Mouse (Mus musculus) layer of hippocampus, postnatal 25 days (tissue): Measurements from ENCODE around the gene Cdk4. TPM values are rescaled to one million over a fixed set of nuclear protein-coding genes. Genes with fewer than 3 reads are reported as not detected.
A peak's percentile ranks its signal among the peaks of the same experiment; 100 is the strongest.
"Not testable (repeated sequence)": the region's sequence is repeated elsewhere in the genome, so short reads cannot be mapped to it uniquely, and the experiment has no call there.

Source experiments
- DNase-seq, 2 experiments: peaks; one replicate each; pipeline ENCODE4 v3.0.0; 2022; ENCODE audit warnings: mixed read lengths in 2 of 2, low spot score in 1 of 2; ENCODE audit errors: extremely low spot score in 1 of 2
- total RNA-seq, 2 experiments: library from RNA; stranded (reverse); gene quantifications; 2 replicates each; pipeline ENCODE4 v1.2.3; 2021

The Cdk4 gene
- total RNA-seq, 2 experiments from 2014 or later = 104 to 110 TPM

DNA sequence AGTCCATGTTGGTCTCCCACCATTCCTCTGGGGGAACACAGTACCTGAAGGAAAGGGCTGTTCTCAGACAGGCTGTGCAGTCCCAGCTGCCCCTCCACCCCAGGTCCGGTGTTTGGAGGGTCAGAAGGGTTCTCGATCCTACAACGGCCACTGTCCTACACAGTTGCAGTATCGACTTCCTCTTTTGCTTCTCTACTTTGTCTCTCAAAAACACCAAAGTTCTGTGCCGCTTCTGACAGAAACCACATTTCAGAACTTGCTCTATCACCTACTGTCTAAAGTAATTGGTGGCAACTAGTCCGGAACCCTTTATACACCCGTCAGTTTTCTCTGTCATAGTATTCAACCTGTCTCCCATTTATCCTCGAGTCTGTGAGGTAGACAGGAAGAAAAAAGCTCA is 7.9 kb upstream of the Cdk4 start:
- no peak for DNase-seq

DNA sequence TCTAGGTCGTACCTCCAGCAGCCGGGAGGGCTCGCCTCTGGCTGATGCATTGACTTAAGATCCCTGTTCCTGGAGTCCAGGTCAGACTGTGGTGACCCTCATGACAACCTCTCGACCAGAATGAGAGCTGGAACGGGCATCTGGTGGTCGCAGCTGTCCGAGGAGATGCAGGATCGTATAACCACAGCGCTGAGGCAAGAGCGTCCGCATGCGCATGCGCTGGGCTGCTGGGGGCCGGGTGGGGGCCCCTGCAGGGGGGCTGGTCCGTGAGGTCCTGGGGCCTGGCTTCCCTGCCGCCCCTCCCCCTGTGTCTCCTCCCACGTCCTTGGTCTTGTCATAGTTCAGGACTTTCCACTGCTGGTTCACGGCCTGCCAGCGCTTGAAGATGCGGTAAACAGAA is 6.8 kb upstream of the Cdk4 start:
- DNase-seq = no peak

DNA sequence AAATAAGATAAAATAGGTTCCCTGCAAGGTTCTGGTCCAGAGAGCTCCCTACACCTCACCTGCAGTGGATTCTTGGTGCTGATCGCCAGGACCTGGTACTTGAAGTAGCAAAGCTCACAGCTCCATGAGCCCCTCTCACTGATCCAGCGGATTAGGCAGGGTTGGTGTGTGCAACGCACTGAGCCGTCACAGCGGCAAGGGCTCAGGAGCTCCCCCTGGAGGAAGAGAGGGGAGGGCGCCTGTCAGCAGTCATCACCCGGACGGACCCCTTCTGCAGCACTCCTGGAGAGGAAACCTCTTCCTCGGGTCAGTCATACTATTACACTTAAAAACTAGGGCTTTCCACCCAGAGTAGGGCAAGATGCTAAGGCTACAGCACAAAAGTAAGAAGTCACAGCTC is 5.2 kb upstream of the Cdk4 start:
- DNase-seq = peak; percentile 69 to 81

DNA sequence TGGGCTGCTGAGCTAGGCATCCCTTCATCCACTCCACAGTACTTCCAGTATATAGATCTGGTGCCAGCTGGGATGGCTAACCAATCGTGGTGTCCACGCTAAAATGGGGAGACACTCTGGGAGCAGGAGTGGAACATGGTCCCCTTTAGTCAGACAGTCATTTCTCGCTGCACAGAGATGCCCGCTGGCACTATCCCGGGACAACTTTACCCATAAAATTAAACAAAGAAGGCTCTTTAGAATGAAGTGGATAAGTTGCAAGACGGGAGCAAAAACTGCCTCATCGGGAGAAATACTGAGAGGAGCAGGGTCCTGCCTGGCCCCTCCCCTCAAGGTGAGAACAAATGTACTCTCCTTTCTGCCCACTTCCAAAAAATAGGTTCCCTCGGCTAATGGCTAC is 4.6 kb upstream of the Cdk4 start:
- no peak for DNase-seq

DNA sequence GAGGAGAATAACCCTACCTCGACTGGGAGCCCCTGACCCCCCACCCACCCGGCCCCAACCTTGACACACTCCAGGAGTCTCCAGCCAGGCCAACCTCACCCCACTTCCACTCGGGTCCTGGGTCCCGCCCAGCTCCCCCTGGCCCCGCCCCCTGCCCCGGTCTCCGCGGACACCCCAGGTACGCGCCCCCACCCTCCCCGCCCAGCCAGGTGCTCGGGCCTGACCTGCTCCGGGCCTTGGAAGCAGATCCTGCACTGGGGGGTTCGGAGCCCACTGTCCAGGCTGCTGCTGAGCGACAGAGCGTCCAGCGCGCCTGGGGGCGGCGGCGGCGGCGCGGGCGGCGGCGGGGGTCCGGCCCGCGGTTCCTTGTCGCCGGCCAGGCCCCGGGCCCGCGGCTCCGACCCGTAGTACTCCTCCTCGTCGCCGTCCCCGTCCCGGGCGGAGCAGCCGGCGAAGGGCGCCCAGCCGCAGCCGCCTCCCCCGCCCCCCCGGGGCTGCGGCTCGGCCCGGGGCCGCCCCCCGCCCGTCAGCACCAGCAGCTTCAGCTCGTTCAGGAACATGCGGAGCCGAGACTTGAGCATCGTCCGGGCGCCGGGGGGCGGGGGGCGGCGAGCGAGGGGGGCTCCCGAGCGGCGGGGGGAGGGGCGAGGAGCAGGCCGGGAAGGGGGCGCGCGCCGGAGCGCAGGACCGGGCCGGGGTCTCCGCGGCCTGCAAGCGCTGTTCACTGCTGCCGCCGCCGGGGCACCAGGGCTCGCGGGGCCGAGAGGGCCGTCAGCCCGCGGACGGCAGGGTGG is 4.0 kb upstream of the Cdk4 start:
- peak in 1 of 2 experiments; percentile 35 for DNase-seq

DNA sequence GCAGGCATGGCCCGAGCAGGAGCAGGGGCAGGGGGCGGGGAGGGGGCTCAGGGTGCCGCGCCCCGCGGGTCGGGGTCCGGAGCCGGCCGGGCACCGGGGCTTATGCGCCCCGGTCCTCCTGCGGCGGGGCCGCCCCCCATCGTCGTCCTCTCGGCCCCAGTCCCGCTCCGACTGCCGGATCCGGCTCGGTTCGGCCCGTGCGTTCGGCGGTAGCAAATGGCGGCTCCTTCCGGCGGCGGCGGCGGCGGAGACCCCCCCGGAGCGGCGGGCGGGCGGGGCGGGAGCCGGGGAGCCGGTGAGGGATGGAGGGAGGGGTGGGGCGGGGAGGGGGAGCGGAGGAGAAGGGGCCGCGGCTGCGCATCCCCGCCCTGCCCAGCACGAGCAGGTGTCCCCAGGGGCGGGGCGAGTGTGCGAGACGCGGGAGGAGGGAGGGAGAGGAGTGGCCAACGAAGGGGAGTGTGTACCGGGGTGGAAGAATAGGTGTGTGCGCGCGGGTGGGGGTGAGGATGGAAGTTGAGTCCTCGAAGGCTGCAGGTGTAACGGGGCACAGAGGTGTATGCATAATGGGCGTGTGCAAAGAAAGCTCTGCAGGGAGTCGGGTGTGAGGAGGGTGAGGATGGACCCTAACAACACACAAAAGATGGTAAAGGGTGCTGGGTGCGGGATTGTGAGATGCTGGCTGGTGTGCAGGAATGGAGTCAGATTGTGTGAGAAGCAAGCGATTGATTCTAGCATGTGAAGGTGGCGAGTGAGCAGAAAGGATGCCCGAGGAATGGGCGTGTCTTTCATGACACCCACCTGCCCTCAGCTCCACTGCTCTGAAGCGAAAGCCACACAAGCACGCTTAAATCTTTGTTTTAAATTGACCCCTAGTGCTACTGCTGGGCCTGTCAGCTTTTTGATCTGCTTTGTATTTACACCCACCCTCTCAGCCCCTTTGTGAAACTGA is 3.1 kb upstream of the Cdk4 start, which contains the start of gene March9:
March9 (minus strand) TSS at position 217 of the 949 bp plus-strand sequence.
- peak; percentile 63 to 64 for DNase-seq

DNA sequence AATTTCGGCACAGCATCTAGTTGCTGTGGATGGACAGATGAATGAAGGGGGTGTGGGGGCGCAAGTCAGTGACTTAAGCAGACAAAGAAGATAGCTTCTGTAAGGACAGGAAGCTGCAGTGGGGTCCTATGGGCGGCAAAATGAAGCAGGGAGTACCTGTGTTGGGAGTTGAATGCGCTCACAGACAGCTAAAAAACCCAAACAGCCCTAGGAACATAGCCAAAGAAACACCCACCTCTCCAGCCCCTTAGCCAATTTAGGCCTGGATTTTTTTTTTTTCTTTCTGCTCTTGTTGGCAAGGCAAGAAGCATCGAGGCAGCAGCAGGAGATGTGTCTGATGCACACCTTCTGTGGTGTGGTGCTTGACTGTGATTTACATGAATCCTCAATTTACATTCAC is 2.2 kb upstream of the Cdk4 start:
- DNase-seq = no peak

DNA sequence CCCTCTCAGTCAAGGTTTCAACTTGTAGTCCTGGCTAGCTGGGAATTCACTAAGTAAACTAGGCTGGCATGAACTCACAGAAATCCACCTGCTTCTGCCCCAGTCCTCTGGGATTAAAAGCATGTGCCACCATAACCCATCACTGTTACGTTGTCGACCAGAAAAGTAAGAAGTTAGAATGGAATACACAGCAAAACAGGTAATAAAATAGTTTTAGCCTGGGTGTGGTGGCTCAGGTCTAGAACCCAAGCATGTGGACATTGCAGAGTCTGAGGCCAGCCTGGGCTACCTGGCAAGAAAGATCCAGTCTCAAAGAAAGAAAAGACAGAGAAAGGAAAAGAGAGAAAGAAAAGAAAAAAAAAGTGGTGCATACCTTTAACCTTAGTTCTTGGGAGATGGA is 1.8 kb upstream of the Cdk4 start:
- DNase-seq = no peak

DNA sequence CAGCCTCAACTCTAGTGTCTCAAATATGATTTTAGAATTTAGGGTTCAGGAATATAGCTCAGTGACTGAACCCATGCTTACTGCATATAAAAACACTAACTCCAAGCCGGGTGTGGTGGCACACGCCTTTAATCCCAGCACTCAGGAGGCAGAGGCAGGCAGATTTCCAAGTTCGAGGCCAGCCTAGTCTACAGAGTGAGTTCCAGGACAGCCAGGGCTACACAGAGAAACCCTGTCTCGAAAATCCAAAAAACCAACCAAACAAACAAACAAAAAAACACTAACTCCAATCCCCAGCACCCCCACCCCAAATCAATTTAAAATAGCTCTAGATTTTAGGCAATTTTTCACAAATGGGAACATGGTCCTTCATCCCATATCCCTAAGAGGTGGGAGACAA is 1.2 kb upstream of the Cdk4 start:
- not testable (repeated sequence) for DNase-seq

DNA sequence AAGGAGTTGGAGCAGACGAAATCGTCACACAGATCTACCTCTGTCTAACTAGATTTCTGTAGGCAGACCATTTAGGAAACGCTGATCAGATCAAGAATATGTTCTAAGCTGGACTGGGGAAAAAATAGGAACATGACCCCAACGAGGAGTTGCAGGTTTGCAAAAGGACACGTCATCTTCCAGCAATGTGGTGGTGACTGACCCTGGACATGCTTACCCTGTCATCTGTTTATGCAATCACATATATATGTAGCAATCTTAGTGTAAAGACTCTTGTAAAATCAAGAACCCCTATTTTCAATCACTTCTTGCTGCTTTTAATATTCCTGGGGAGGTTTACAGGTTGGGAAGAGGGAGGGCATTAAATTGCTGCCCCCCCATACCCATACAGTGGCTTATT is 831 bp upstream of the Cdk4 start:
- no peak for DNase-seq

DNA sequence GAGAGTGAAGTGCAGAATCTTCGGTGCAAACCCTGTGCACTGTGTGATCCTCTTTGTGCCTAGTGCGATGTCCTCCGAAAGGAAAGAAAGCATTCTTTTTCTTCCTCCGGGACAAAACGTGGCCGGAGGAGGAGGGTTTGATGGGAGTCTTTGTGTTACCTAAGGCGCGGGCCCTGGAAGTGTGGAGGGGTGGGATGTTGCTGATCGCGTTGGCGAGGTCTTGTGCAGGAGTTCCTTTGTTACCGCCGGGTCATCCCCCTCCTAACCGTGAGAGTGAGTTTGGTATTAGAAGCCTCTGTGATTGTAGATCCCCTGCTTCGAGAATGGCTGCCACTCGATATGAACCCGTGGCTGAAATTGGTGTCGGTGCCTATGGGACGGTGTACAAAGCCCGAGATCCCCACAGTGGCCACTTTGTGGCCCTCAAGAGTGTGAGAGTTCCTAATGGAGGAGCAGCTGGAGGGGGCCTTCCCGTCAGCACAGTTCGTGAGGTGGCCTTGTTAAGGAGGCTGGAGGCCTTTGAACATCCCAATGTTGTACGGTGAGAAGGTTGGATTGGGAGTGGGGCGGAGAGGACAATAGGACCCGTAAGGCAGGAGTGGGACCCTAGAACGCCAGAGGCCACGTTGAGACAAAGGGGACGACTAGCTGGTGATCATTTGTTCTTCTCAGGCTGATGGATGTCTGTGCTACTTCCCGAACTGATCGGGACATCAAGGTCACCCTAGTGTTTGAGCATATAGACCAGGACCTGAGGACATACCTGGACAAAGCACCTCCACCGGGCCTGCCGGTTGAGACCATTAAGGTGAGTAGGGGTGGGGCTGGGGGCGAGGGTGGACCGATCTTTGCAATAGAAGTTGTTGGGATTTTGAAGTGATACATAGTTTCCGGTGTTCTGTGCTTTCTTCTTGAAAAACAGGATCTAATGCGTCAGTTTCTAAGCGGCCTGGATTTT is 858 bp downstream of the Cdk4 start:
- DNase-seq = no peak

DNA sequence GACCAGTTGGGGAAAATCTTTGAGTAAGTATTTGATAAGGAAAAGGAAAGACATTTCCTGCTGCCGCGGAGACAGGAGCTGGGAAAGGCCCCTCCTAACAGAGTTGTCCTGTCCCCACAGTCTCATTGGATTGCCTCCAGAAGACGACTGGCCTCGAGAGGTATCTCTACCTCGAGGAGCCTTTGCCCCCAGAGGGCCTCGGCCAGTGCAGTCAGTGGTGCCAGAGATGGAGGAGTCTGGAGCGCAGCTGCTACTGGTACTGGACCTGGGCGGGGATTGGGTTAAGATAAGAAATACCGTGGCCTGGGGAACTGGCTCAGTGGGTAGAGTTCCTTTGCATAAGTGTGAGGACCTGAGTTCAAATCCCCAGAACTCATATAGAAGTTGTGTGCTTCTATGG is 2.6 kb downstream of the Cdk4 start:
- DNase-seq = no peak

DNA sequence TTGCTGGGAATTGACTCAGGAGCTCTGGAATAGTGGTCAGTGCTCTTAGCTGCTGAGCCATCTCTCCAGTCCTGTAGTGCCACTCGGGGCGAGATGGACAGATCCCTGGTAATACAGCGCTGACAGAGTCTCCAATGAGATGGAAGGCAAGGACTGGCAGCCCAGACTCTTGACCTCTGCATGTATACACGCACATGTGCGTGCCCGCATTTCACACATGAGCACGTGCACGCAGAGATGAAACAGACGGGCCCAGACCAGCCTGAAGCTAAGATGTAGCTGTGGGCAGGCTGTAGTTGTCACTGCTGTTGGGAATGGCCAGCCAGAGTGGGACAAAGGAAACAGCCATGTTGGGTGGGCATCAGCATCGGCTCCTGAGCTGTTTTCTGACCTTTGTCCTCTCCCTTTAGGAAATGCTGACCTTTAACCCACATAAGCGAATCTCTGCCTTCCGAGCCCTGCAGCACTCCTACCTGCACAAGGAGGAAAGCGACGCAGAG is 3.2 kb downstream of the Cdk4 start:
- DNase-seq = no peak

DNA sequence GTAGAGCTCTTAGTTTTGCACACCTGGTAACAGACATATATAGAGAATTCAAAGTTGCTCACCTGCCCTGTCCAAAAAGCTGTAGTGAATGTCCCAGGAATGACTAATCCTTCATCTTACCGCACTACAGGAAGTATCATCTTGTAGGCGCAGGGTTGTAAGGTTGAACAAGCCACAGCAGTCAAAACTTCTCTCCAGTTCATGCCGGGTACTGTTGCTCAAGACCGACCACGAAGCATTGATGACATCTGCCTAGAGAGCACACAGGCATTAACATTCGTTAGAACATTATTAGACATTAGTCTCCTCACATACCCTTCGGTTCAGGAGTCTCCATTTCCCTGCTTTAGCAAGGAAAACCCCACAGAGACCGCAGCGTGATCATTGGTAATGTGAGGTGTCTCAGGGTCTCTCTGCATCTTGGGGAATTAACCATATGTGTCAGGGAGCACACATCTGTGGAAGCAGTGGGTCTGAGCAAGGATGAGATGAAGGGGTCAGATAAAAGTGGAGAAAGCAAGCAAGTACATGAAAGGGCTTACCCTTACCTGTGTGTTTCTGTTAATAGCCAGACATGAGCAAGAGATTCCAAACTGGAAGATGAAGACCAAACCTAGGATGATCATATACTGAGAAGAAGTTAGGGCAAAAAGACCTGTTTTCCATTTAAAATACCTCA is 5.2 kb downstream of the Cdk4 start:
- no peak for DNase-seq

DNA sequence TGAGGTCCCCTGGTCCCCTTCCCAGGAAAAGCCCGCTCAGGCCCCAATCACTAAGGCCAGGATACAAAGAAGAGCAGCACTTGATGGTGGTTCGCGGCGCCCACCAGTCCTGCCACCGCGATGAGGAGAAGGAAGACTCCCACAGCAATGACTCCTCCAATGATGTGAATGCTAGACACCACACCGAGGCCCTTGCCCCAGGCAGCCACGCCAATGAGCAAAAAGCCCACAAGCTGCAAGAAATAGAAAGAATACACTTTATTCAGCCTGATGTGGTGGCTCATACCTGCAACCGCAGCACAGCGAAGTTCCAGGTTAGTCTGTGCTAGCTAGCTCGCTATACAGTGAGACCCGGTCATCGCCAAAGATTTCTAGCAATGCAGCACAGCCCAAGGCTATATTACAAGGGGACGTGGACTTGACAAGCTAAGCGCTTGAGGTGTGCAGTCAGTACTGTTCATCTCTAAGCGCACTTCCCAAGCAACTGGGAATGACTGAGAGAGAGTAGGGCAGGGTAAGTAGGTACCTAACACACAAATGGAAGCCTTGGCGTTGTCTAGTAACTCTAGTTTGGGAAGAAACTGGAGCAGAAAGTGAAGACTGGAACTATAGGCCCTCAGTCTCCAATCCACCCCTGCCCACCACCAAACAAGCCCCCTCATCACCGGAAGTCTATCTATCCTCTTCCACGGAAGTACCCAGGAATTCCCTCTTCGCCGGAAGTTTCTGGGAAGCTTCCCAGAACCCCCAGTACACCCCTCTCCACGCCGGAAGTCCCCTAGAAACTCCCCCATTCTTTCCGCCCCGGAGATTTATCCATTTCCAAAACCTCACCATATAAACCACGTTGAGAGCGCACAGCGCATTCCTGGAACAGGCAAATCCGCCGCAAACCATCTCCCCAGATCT is 6.2 kb downstream of the Cdk4 start:
- no peak for DNase-seq

DNA sequence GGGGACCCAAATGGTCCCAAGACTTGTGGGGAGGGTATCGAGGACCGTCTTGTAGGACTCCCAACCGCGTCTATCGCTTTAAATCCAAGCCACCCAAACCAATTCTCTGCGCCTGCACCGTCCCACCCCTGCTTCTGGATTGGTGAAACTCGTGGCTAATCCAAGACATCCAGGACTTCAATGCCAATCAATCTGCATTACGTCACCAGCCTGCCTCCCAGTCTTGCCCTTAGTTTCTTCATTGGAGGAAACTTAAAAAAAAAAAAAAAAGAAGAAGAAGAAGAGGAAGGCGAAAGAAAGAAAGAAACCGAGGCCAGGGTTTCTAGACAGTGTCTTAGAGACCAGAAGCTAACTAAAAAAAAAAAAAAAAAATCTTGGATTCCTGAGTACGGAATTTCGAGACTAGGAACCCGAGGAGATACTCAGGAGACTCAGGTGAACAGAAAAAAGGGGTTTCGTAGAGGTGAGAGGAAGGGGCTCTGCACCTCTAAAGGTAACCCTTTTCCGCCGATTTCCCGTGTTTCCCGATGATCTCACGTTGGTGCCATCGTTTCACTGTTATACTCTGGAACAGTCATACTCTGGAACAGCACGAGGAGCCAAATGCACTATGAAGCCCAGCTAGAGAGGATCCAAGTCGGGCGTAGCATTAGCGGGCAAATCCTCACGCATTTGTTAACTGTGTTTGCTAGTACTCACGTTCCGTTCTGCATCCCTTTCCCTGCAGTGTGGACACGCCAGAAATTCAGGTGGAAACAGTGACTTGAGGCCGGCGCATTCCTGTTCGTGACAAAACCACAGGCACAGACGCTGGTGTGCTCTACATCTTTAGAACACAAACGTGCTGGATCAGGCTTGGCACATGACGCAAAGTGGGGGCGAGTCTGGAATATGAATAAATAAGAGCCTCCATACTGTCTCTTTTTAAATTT is 7.1 kb downstream of the Cdk4 start, which contains the start of gene Tspan31:
Tspan31 (minus strand) TSS at position 75 of the 932 bp plus-strand sequence.
- DNase-seq = peak; percentile 74 to 77

DNA sequence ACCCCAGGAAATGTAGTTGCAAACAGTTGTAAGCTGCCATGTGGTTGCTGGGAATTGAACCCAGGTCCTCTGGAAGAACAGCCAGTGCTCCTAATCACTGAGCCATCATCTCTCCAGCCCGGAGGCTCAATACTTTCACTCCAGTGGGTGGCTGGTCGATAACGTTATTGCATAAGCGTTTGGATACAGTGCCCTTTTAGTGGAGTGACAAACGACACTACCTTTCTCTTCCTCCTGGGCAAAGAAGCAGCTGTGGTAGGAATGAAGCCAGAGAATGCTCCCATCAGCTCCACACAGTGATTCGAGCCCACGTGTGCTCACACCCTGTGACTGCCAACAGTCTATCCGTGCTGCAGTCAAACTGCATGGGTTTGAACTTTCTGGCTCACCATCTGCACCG is 7.9 kb downstream of the Cdk4 start:
- no peak for DNase-seq
